Mouse (Mus musculus) ovary, postnatal 10 days (tissue): ENCODE data around the gene Wrap53.
A peak's percentile ranks its signal among the peaks of the same experiment; 100 is the strongest.
"Not testable (repeated sequence)": the region's sequence is repeated elsewhere in the genome, so short reads cannot be mapped to it uniquely, and the experiment has no call there.

Experiments used
- DNase-seq: peaks from one replicate; pipeline ENCODE4 v3.0.0; 2022; ENCODE audit warnings: low spot score

Wrap53 gene

DNA sequence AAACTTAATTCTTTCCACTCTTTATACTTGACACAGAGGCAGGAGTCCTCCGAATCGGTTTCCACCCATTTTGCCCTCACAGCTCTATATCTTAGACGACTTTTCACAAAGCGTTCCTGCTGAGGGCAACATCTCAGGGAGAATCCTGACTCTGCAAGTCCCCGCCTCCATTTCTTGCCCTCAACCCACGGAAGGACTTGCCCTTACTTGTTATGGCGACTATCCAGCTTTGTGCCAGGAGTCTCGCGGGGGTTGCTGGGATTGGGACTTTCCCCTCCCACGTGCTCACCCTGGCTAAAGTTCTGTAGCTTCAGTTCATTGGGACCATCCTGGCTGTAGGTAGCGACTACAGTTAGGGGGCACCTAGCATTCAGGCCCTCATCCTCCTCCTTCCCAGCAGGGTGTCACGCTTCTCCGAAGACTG lies at the start of gene Wrap53, which contains the start of gene Trp53:
TSS of gene Wrap53 (minus strand) at position 165 of the 424 bp plus-strand sequence.
TSS of gene Trp53 (plus strand) at position 269 of the 424 bp plus-strand sequence.
- peak; percentile 56 for DNase-seq

DNA sequence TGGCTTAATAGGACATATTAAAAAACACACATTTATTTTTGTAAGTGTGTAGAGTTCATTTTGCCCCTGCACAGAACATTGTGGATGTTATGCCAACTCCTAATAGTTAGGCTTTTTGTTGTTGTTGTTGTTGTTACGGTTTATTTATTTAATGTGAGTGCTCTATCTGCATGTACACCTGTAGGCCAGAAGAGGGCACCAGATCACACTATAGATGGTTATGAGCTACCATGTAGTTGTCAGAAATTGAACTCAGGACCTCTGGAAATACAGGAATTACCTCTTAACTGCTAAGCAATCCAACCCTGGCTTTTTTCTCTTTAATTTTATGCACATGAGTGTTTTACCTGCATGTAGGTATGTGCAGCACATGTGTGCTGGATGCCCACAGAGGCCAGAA lies 49.7 kb upstream of the Wrap53 start:
- no peak for DNase-seq

DNA sequence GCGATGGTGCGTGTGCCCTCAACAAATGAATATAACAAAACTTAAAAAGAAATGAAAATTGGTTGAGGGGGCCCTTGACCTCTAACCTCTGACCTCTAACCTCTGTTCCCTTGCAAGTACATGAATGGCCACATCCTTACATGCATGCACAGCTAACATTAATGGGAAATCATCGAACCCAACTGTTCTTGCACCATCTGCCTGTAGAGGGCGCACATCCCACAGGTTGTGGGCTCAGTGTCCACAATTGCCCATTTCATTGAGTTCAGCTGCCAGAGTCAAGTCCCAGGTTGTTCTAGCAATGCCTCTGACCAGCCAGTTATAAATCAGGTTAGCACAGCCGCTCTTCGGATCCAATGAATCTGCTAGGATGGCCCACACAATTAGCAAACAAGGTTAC lies 48.2 kb upstream of the Wrap53 start:
- DNase-seq: no peak

DNA sequence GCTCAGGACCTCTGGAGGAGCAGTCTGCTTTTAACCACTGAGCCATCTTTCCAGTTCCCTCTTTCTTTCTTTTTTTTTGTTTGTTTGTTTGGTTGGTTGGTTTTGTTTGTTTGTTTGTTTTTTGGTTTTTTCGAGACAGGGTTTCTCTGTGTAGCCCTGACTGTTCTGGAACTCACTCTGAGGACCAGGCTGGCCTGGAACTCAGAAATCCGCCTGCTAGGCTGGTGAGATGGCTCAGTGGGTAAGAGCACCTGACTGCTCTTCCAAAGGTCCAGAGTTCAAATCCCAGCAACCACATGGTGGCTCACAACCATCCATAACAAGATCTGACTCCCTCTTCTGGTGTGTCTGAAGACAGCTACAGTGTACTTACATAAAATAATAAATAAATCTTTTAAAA lies 44.3 kb upstream of the Wrap53 start:
- not testable (repeated sequence) for DNase-seq

DNA sequence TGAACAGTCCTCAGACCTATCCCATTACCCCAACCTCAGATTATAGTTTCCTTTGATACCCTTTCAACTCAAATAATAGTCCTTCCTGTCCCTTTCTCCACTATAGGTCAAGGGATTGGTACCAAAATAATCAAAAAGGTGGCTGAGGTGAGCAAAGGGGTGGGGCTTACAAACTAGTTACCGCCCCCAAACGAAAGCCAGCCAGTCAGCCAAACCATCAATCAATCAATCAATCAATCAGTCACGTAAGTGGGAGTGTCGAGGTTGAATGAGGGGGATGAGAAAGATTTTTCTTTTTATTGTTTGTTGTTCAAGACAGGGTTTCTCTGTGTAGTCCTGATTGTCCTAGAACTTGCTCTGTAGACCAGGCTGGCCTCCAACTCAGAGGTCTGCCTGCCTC lies 43.0 kb upstream of the Wrap53 start:
- DNase-seq: no peak

DNA sequence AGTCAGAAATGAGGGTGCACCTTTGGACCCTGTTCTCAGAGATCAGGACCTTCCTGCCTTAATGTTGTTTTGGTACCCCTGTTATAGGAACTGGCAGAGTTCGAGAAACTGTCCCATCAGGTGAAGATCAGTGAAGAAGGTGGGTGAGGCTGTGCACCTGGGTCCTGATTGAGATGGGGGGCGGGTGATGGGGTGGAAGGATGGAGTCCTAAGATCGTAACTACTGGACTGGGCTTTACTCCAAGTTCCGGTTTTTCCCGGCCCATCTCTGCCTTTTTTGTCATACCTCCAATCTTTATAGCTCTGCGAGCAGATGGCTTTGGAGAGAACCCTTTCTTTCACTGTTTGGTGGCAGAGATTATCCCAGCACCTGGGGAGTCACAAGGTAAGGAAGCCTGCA lies 42.4 kb upstream of the Wrap53 start:
- no peak for DNase-seq

DNA sequence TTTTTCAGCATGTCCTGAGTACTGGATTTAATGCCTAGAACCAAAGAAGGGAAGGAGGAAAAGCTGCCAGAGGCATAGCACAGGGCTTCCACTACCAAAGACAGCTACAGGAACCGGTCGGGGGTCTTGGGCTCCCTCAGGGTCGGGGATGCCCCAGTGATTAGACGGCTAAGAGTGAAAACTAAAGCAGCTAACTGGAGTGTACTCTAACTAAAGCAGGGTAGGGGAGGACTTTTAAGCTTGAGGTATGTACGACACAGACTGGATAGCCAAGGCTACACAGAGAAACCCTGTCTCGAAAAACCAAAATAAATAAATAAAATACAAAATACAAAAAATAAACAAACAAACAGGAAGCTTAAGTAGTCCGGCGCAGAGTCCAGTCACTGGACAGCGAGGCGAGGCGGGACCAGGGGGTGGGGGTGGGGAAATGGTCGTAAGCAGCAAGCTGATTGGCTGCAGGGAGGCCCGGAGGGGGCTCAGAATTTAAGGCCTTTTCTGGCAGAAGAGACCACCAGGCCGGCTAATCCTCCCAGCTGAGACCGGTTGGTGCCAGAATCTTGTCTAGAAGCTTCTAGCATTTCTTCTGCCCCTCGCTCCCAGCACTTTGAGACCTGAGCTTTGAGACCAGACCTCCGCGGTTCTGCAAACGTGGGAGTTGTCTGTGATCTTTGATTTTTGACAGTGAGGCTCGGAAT lies 41.7 kb upstream of the Wrap53 start, which contains the start of gene Sat2:
TSS of gene Sat2 (plus strand) at position 454 of the 698 bp plus-strand sequence.
- no peak for DNase-seq

DNA sequence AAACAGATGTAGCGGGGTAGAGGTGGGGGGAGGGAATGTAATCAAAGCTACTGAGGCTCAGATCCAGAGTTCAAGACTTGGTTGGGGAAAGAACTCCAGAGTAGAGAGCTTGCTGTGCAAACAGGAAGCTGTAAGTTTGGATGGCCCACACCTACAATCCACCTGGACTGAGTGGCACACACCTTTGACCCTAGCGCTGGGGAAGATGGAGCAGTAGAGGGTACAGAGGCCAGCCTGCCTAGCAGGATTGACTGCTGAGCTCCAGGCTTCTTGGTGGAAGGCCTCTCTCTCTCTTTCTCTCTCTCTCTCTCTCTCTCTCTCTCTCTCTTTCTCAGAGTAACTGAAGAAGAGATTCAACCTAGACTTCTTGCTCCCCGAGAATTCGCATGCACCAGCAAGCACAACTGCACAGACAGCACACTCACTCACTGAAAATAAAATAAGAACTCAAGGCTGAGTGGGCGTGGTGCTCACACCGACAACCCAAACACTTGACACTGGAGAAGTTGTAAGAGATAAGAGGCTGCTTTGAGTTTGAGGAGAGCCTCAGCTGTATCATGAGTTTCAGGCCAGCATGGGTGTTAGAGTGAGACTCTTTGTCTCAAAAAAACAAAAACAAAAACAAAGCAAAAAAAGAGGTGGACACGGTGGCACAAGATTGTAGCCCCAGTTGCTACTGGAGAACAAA lies 40.5 kb upstream of the Wrap53 start:
- DNase-seq: no peak

DNA sequence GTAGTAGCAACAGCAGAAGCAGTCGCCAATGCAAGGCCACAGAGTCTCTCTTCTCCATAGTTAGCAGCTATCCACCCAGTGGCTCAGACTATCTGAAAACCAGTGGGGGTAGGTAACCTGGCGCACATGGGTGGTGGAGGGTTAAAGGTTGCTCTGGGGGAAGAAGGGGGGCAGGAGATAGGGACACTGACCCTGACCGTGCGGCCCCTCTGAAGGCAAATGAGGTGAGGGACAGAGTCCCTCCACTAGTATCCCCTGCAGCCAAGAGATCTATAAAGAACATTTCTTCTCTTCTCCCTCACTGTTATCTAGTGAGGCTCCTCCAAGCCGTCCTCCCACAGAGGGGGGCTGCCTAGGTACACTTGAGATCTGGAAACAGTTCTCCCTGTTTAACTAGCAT lies 37.8 kb upstream of the Wrap53 start, which contains the start of gene Shbg:
TSS of gene Shbg (minus strand) at position 101 of the 400 bp plus-strand sequence.
- no peak for DNase-seq

DNA sequence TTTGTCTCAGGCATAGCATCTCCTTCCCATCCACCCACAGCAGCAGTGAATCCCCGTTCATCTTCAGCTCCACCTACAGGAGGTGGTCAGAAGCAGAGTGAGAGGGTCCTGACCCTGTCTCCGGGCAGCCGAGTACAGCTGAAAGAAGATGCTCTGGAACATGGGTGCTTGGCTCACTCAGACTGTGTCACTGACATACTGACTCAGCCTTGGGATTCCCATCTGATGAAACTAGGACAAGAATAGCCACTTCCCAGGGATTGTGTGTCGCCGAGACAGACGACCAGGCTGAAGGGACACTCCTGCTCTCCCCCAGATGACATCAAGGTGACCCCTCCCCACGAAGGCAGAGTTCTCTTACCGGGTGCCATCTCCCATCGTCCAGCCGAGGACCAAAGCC lies 36.7 kb upstream of the Wrap53 start:
- DNase-seq: no peak

DNA sequence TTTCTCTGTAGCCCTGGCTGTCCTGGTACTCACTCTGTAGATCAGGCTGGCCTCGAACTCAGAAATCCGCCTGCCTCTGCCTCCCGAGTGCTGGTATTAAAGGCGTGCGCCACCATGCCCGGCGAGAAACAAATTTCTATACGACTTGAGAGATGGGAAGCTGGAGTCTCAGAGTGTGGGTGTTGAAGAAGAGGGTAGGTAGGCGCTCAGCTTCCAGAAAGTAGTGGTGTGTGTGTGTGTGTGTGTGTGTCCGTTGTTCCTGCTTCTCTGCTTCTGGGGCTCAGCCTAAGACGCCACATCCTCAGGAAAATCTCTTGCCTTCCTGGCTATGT lies 34.2 kb upstream of the Wrap53 start:
- not testable (repeated sequence) for DNase-seq

DNA sequence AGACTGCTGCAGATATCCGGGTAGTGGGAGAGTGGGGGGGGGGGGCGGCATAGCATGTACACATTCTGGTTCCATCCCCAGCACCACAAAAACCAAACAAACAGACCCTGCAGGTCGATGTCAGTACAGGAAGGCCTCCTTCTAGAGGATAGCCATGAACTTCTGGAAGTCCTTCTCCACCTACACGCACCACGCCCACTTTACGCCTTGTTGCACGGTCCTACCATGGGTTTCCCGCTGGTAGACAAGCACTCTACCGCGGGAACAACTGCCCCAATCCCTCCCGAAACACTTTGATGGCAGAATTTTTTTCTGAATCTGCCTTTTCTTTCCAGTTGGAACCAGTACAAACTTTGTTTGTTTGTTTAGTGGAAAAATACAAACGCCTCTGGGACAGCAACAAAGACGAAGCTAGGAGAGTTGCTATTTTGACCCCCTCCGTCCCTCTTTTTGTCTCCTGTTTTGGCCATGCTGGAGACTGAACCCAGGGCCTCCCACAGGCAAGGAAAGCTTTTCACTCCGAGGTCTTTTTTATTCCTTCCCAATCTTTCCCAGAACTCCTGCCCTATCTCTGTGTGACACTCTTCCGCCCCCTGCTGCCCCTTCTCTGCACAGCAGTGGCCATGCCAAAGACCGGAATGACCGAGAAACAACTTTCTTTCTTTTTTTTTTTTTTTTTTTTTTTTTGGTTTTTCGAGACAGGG lies 33.6 kb upstream of the Wrap53 start:
- DNase-seq: no peak

DNA sequence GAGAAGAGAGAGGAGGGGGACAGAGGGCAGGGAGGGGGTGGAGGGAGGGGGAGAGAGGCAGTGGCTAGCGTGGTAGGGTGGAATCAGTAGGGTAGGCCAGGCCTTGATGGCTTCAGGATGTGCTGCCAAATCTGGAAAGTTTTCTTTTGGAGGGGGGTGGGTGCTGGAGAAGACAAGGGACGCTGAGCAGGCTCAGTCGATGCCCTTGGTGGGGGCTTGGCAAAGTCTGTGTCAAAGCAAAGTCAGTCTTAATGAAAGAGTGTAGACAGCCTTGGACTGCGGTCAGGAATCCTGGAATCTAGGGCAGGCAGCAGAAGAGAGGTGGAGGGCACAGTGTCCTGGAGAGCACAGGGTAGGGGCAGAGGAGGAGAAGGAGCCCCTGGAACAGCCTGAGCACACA lies 30.8 kb upstream of the Wrap53 start:
- no peak for DNase-seq

DNA sequence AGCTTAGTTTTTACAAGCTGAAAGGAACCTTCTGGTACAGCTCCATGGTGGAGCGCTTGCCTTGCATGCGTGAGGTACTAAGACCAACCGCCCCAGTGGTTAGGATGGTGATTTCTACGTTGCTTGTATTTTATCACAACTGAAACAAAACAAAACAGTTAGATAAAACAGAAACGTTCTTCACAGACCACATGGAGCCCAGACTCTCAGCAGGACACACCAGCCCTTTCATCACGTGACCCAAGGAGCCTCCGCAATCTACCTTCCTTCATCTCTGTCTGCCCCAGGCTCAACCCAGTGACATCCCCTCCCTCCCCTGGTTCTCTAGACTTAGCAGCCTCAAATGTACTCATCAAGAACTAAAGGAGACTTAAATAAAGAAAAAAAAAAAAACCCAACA lies 29.4 kb upstream of the Wrap53 start:
- no peak for DNase-seq

DNA sequence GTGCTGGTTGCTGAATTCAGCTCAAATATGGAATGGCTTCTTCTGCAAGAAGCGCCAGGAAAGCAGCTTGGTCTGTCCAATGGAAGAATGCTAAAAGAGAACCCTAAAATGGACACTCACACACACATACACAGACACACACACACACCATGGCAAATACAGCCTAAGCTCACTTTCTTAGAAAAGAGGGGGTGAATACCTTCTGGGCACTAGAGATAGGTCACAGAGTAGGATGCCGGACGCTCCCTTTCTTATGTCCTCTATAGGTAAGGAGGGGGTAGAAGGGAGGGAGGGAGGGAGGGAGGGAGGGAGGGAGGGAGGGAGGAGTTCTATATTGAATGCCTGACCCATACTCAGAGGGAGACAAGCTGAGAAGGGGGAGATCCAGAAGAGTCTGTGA lies 28.5 kb upstream of the Wrap53 start:
- no peak for DNase-seq

DNA sequence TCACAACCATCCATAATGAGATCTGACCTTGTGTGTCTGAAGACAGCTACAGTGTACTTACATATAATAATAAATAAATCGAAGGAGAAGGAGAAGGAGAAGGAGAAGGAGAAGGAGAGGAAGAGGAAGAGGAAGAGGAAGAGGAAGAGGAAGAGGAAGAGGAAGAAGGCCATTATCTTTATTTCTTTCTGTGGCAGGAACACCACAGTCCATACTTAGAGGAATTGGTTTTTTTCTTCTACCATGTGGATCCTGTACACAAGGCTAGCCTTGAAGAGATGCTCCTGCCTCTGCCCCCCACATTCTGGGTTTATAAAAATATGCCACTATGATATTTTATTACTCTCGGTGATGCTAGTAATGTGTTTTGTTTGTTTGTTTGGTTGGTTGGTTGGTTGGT lies 26.8 kb upstream of the Wrap53 start:
- DNase-seq: no peak

DNA sequence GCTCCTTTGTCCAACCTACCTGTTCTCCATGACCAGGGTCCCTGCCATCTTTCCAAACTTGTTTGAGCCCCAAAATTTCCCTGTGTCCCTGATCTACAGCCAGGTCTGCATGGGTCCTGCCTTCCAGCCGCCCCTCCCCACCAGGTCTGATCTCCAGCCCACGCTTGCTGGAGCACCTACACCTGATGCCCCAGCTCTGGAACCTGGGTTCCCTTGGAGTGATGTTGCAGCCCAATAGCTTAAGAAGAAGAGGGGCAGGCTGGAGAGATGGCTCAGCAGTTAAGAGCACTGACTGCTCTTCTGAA lies 26.4 kb upstream of the Wrap53 start:
- DNase-seq: no peak

DNA sequence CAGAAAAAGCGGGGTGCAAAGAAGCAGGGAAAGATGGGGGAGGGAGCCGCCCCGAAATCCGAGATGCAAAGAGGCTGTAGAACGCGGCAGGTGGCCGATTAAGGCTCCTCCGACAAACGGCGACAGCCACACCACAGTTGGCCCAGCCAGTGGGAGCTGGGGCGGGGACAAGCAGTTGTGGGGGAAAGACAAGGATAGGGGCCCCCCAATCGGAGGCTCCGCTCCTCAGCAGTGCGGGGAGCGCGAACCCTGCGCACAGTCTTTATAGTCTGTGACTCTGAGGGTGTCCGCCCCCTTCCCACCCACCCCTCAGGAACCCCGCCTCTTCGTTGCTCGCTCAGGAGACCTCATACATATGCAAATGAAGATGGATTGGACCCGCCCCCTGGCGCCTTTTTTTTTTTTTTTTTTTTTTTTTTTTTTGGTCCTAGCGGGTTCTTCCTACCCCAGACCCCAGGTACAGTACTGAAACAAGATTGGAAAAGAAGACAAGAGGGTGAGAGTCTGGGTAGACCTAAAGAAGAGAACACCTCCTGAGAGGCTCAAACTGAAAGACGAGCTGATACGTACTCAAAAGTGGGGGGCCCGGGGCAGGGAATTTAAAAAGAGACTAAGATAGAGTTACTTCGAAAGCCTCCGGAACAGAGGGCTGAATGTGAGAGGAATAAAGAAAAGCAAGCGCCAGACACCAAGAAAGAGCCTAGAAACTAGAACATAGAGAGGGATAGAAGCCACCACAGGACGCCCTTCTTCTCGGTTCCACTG lies 25.9 kb upstream of the Wrap53 start, which contains the start of gene Atp1b2:
TSS of gene Atp1b2 (minus strand) at position 217 of the 765 bp plus-strand sequence.
- peak; percentile 63 for DNase-seq

DNA sequence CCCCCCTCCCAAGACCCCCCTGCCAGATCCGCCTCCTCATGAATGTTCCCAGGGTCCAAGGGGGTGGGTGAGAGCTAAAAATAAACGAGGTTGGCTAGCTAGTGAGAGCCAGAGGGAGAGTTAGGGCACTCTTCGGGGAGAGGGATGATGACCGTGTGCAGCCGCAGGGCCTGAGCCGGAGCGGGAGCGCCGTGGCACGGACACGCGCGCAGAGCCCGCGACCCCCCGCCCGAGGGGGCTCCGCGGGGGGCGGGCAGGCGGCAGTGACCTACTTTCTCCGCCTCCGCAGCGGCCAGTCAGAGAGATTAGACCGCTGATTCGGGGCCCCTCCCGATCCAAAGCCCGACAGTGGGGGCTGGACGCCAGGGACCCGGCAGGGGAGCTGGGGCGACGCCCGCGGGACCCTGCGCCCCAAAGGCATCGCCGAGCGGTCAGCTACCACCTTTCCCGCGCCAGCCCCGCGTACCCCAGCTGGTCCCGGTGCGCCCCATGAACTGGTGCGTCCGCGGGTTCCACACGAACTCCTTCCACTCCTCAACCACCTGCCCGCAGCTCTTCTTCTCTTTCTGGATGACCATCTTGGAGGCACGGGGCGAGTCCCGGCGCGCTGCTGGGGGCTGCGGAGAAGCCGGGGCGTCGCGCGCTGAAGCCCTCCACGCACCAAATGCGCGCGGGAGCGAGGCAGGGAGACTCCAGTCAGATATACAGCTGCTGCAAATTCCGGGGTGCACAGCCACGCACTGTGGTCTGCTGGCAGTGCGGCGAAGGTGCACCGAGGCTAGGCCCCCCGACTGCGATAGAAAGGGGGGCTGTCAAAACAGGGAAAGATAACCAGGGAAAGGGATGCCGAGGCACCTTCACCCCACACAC lies 25.0 kb upstream of the Wrap53 start:
- DNase-seq: no peak

DNA sequence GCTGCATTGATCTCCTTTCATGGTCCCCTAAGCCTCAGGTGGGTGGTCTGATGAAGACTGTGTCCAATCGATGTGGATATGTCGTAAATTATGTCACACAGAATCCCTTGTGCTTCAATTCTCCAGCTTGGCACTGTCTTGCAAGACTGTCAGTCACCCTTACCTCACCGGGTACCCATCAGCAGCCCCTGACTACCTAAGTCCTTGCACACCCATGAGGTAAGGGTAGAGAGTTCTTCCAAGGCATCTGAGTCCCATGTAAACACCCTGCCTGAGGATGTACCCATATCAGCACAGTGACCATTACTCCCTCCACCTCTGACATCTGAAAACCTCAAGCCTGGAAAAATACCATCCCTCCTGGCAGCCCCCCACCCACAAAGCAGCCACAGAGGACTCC lies 24.3 kb upstream of the Wrap53 start:
- no peak for DNase-seq

DNA sequence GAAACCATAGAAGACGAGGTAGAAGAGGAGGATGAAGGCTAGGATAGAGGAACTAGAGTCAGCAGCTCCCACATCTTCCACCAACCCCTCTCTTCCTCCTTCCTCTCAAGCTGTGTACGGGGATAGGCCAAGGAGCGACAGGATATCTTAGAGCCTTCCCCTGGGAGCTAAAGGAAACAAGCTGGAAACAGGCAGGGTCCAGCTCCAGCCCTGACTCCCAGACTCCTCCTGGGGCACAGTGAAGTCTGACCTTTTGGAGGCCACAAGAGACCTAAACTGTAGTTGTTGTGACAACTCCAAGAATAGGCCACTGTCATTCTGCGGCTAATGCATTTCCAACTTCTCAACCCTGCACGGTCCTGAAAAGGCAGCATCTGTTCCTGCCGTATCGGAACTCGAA lies 23.5 kb upstream of the Wrap53 start:
- no peak for DNase-seq
